Mouse (Mus musculus): ENCODE results near the gene Sirt4. TPM values are rescaled to one million over a fixed set of nuclear protein-coding genes. Genes with fewer than 3 reads are reported as not detected.
"Not testable (repeated sequence)": the region's sequence is repeated elsewhere in the genome, so short reads cannot be mapped to it uniquely, and the experiment has no call there.

Sirt4 gene
- polyA plus RNA-seq, 1 experiment from 2014 or later, result 6.5 TPM

GRCm38 (mm10) chr5:115447108-115447507, 37.4 kb downstream of the Sirt4 start:
- Histone ChIP-seq H3K36me3 (ENCODE audit: control insufficient read depth, insufficient read depth) (no peaks in the 10 kb centered on the region), H3K4me1 (ENCODE audit: control insufficient read depth, low read depth, low read length) (no peaks in the 10 kb centered on the region), H3K4me3 (ENCODE audit: low read depth, low read length) (no peak overlapping the region), H3K27ac (ENCODE audit: low read length) (no peak overlapping the region), H3K27me3 (ENCODE audit: control insufficient read depth, insufficient read depth, low read depth, low read length) (no peaks in the 10 kb centered on the region), H3K4me2 (ENCODE audit: low read depth, low read length) (no peak overlapping the region), H3K9ac (ENCODE audit: low read depth, low read length) (no peak overlapping the region), H3K9me3 (replicated peaks; ENCODE audit: control insufficient read depth, low read length) (no peaks in the 10 kb centered on the region)
- ATAC-seq (ENCODE audit: low read depth), result no peak
- 68% methylated on average over 17 of the region's 17 CpGs for WGBS (ENCODE audit: insufficient replicate concordance)

- H3K27ac ChIP-seq (ENCODE audit: low read length), result no peak overlapping the region
- no peak overlapping the region for H3K4me3 ChIP-seq (ENCODE audit: low read depth, low read length)
- H3K9ac ChIP-seq (ENCODE audit: low read depth, low read length), result no peak overlapping the region
- WGBS (ENCODE audit: insufficient replicate concordance), result 75% methylated on average over 11 of the region's 11 CpGs
- H3K4me2 ChIP-seq (ENCODE audit: low read depth, low read length), result no peak overlapping the region
- no peaks in the 10 kb centered on the region for H3K4me1 ChIP-seq (ENCODE audit: control insufficient read depth, low read depth, low read length)
- H3K36me3 ChIP-seq (ENCODE audit: control insufficient read depth, insufficient read depth), result no peaks in the 10 kb centered on the region
- no peaks in the 10 kb centered on the region for H3K9me3 ChIP-seq (replicated peaks; ENCODE audit: control insufficient read depth, low read length)
- ATAC-seq (ENCODE audit: low read depth), result no peak
- H3K27me3 ChIP-seq (ENCODE audit: control insufficient read depth, insufficient read depth, low read depth, low read length), result no peaks in the 10 kb centered on the region
These were observed 40.4 kb downstream of the Sirt4 start for GRCm38 (mm10) chr5:115444130-115444529.

- H3K27me3 ChIP-seq (ENCODE audit: control insufficient read depth, insufficient read depth, low read depth, low read length); H3K9me3 ChIP-seq (replicated peaks; ENCODE audit: control insufficient read depth, low read length); H3K9ac ChIP-seq (ENCODE audit: low read depth, low read length); H3K36me3 ChIP-seq (ENCODE audit: control insufficient read depth, insufficient read depth); H3K4me1 ChIP-seq (ENCODE audit: control insufficient read depth, low read depth, low read length); H3K4me3 ChIP-seq (ENCODE audit: low read depth, low read length); H3K27ac ChIP-seq (ENCODE audit: low read length); ATAC-seq (ENCODE audit: low read depth); H3K4me2 ChIP-seq (ENCODE audit: low read depth, low read length): not testable (repeated sequence)
- WGBS (ENCODE audit: insufficient replicate concordance), result 38% methylated on average over 5 of the region's 5 CpGs
These were observed 41.9 kb downstream of the Sirt4 start for GRCm38 (mm10) chr5:115442663-115443062.

DNA sequence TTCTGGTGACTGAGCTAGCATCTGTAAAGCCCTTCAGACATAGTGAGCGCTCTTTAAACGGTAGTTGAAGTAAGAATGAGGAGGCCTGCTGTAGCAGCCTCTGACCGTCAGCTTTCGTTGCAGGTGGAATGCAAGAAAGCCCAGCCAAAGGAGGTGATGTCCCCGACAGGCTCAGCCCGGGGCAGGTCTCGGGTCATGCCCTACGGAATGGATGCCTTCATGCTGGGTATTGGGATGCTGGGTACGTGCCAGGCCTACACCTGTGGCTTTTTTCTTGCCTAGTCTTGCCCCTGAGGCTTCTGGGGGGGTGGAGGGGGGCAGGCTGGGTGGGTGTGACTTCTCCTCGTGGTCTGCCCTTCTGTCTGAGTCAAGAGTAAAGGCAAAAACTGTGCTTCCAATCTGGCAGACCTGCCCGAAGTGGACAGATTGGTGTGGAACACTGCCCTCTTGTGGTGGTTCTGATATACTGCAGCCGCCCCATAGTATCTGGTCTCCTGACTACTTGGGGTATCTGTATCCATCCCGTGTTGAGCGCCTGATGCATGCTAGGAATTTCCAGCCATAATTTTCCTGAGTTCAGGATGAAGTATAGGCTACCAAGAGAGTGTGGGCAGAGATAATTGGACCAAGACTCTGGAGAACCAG, 43.2 kb downstream of the Sirt4 start:
- H3K4me3 ChIP-seq (ENCODE audit: low read depth, low read length), result no peak overlapping the region
- no peak for ATAC-seq (ENCODE audit: low read depth)
- WGBS (ENCODE audit: insufficient replicate concordance), result 41% methylated on average over 14 of the region's 14 CpGs
- H3K9ac ChIP-seq (ENCODE audit: low read depth, low read length), result no peak overlapping the region
- no peaks in the 10 kb centered on the region for H3K9me3 ChIP-seq (replicated peaks; ENCODE audit: control insufficient read depth, low read length)
- no peaks in the 10 kb centered on the region for H3K36me3 ChIP-seq (ENCODE audit: control insufficient read depth, insufficient read depth)
- no peak overlapping the region for H3K4me2 ChIP-seq (ENCODE audit: low read depth, low read length)
- peaks cover 7% of the 10 kb centered on the region for H3K27me3 ChIP-seq (ENCODE audit: control insufficient read depth, insufficient read depth, low read depth, low read length)
- H3K27ac ChIP-seq (ENCODE audit: low read length), result no peak overlapping the region
- no peaks in the 10 kb centered on the region for H3K4me1 ChIP-seq (ENCODE audit: control insufficient read depth, low read depth, low read length)

GRCm38 (mm10) chr5:115438667-115439066, 45.9 kb downstream of the Sirt4 start:
- WGBS (ENCODE audit: insufficient replicate concordance), result 52% methylated on average over 7 of the region's 7 CpGs
- H3K9me3 ChIP-seq (replicated peaks; ENCODE audit: control insufficient read depth, low read length), result no peaks in the 10 kb centered on the region

DNA sequence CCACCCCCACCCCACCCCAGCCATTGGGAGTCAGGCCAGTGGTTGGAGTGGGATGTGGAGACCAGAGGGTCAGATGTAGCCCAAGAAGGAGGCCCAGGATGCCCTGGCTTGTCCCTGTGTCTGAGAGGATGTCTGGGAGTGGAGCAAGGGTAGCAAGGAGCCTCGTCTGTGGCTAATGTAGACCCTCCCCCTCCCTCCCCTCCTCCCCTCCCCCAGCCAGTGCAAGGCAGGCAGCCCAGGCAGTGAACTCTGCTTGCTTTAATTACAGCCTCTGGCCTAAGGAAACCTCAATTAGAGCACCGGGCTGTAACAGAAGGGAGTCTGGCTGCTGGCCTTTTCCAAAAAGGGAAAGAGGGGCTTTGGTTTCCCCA, 46.6 kb downstream of the Sirt4 start:
- 25% methylated on average over 2 of the region's 2 CpGs for WGBS (ENCODE audit: insufficient replicate concordance)
- no peak overlapping the region for H3K4me2 ChIP-seq (ENCODE audit: low read depth, low read length)
- no peaks in the 10 kb centered on the region for H3K36me3 ChIP-seq (ENCODE audit: control insufficient read depth, insufficient read depth)
- H3K4me3 ChIP-seq (ENCODE audit: low read depth, low read length), result no peak overlapping the region
- no peak overlapping the region for H3K27ac ChIP-seq (ENCODE audit: low read length)
- H3K4me1 ChIP-seq (ENCODE audit: control insufficient read depth, low read depth, low read length), result no peaks in the 10 kb centered on the region
- ATAC-seq (ENCODE audit: low read depth), result no peak
- H3K27me3 ChIP-seq (ENCODE audit: control insufficient read depth, insufficient read depth, low read depth, low read length), result peaks cover 22% of the 10 kb centered on the region
- H3K9me3 ChIP-seq (replicated peaks; ENCODE audit: control insufficient read depth, low read length), result no peaks in the 10 kb centered on the region
- no peak overlapping the region for H3K9ac ChIP-seq (ENCODE audit: low read depth, low read length)

More at GRCm38 (mm10) chr5:115438667-115439066, 45.9 kb downstream of the Sirt4 start:
- no peak for ATAC-seq (ENCODE audit: low read depth)
- Histone ChIP-seq H3K4me3 (ENCODE audit: low read depth, low read length) (no peak overlapping the region), H3K27me3 (ENCODE audit: control insufficient read depth, insufficient read depth, low read depth, low read length) (peaks cover 18% of the 10 kb centered on the region), H3K27ac (ENCODE audit: low read length) (no peak overlapping the region), H3K4me1 (ENCODE audit: control insufficient read depth, low read depth, low read length) (no peaks in the 10 kb centered on the region), H3K36me3 (ENCODE audit: control insufficient read depth, insufficient read depth) (no peaks in the 10 kb centered on the region), H3K4me2 (ENCODE audit: low read depth, low read length) (no peak overlapping the region), H3K9ac (ENCODE audit: low read depth, low read length) (no peak overlapping the region)

- Histone ChIP-seq H3K9ac (ENCODE audit: low read depth, low read length) (no peak overlapping the region), H3K27me3 (ENCODE audit: control insufficient read depth, insufficient read depth, low read depth, low read length) (peaks cover 27% of the 10 kb centered on the region), H3K9me3 (replicated peaks; ENCODE audit: control insufficient read depth, low read length) (no peaks in the 10 kb centered on the region), H3K36me3 (ENCODE audit: control insufficient read depth, insufficient read depth) (no peaks in the 10 kb centered on the region), H3K4me2 (ENCODE audit: low read depth, low read length) (no peak overlapping the region), H3K4me3 (ENCODE audit: low read depth, low read length) (no peak overlapping the region), H3K27ac (ENCODE audit: low read length) (no peak overlapping the region), H3K4me1 (ENCODE audit: control insufficient read depth, low read depth, low read length) (no peaks in the 10 kb centered on the region)
- WGBS (ENCODE audit: insufficient replicate concordance), result 58% methylated on average over 7 of the region's 7 CpGs
- no peak for ATAC-seq (ENCODE audit: low read depth)
These were observed 47.1 kb downstream of the Sirt4 start for GRCm38 (mm10) chr5:115437242-115437944.

DNA sequence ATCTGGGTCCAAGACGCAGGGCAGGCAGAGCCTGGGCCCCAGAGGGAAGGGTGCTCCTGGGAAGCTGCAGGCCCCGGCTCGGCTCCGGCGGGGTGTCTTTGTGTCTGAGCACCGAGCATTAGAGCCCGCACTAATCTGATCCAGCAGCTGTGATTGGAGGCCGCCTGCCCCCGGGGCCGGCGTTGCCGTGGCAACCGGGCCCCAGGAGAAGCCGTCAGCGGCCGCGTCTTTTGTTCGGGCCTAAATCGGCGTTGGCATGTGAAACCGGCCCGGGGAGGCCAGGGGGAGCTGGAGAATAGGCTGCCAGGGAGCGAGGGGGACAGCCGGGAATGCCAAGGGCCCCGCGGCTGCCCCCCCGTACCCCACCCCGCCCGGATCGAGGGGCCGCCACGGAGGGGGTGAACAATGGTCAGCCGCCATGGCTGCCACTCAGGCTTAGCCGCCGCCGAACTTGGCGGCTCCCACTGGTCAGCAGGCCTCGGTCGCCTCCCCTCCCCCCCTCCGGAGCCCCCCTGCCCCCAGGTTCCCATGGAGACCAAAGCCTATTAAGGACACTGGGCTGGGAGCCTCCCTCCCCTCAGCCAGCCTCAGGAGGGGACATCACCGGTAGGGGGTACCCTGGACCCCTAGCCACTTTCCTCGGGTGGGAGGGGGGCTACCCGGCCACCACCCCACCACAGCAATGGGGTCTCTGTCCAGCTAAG, 48.0 kb downstream of the Sirt4 start:
- Histone ChIP-seq H3K9ac (ENCODE audit: low read depth, low read length) (no peak overlapping the region), H3K9me3 (replicated peaks; ENCODE audit: control insufficient read depth, low read length) (no peaks in the 10 kb centered on the region), H3K4me3 (ENCODE audit: low read depth, low read length) (no peak overlapping the region; the same call in 1 of the 2 replicates), H3K27ac (ENCODE audit: low read length) (no peak overlapping the region), H3K4me2 (ENCODE audit: low read depth, low read length) (no peak overlapping the region; the same call in 1 of the 2 replicates), H3K36me3 (ENCODE audit: control insufficient read depth, insufficient read depth) (no peaks in the 10 kb centered on the region), H3K4me1 (ENCODE audit: control insufficient read depth, low read depth, low read length) (no peaks in the 10 kb centered on the region), H3K27me3 (ENCODE audit: control insufficient read depth, insufficient read depth, low read depth, low read length) (peaks cover 35% of the 10 kb centered on the region)
- WGBS (ENCODE audit: insufficient replicate concordance), result 3% methylated on average over 43 of the region's 43 CpGs
- ATAC-seq (ENCODE audit: low read depth), result no peak

Measured in liver, embryonic 16.5 days (tissue).